Mouse (Mus musculus) liver, embryonic 14.5 days (tissue): ENCODE data around the gene Sema6c. TPM values are rescaled to one million over a fixed set of nuclear protein-coding genes. Genes with fewer than 3 reads are reported as not detected.

Experiments used
- ATAC-seq: fragments of 200-750 bp; cut with Nextera tagmentation; 2 replicates; pipeline ENCODE4 v1.8.0; 2017; ENCODE audit warnings: moderate number of reproducible peaks, mild to moderate bottlenecking, moderate library complexity; ENCODE audit not compliant: insufficient read depth
- DNase-seq, 3 experiments: peaks; one replicate each; pipeline ENCODE4 v3.0.0-alpha.2; 2012 to 2013; ENCODE audit warnings: low read depth in 3 of 3, low spot score in 3 of 3
- H3K27ac ChIP-seq: fragments of 300-500 bp; sonication (generic); 2 replicates; pipeline ENCODE4 v1.5.1; 2014; ENCODE audit warnings: moderate library complexity, mild to moderate bottlenecking, control low read depth, inconsistent platforms
- H3K27me3 ChIP-seq: fragments of 300-500 bp; sonication (generic); 2 replicates; pipeline ENCODE4 v1.6.1; 2014; ENCODE audit warnings: mild to moderate bottlenecking, low read length, moderate library complexity; ENCODE audit not compliant: control insufficient read depth, insufficient read depth
- H3K36me3 ChIP-seq: fragments of 300-500 bp; sonication (generic); replicated peaks from 2 replicates; pipeline ENCODE4 v1.6.1; 2014; ENCODE audit warnings: low read depth; ENCODE audit not compliant: control insufficient read depth, insufficient read depth
- H3K4me1 ChIP-seq, 2 experiments: fragments of 200-500 bp in 1 of 2; fragments of 300-500 bp in 1 of 2; sonication (generic) in 1 of 2; replicated peaks; 2 replicates each; pipeline ENCODE4 v1.6.1; 2012 to 2014; ENCODE audit warnings: antibody characterized with exemption in 1 of 2, inconsistent platforms in 1 of 2, low read length in 1 of 2; ENCODE audit not compliant: control insufficient read depth in 2 of 2, insufficient read depth in 2 of 2
- H3K4me2 ChIP-seq: fragments of 300-500 bp; sonication (generic); 2 replicates; pipeline ENCODE4 v1.6.1; 2014; ENCODE audit warnings: low read depth, mild to moderate bottlenecking, control low read depth, moderate library complexity
- H3K4me3 ChIP-seq, 2 experiments: fragments of 200-500 bp in 1 of 2; fragments of 300-500 bp in 1 of 2; sonication (generic) in 1 of 2; 2 replicates each; pipeline ENCODE4 v1.5.1; 2012 to 2014; ENCODE audit warnings: low read depth in 2 of 2, low read length in 2 of 2, mild to moderate bottlenecking in 2 of 2, control low read depth in 1 of 2, inconsistent platforms in 1 of 2, moderate library complexity in 1 of 2; ENCODE audit not compliant: insufficient read depth in 1 of 2
- H3K9ac ChIP-seq: fragments of 300-500 bp; sonication (generic); replicated peaks from 2 replicates; pipeline ENCODE4 v1.6.1; 2014; ENCODE audit warnings: mild to moderate bottlenecking, control low read depth, moderate library complexity
- H3K9me3 ChIP-seq: fragments of 300-500 bp; sonication (generic); 2 replicates; pipeline ENCODE4 v1.6.1; 2016; ENCODE audit warnings: low read length, mixed read lengths; ENCODE audit not compliant: control insufficient read depth
- CTCF ChIP-seq: IDR thresholded peaks from 2 replicates; pipeline ENCODE4 v1.5.1; 2016; ENCODE audit warnings: antibody characterized with exemption, low read depth, control low read depth
- EP300 ChIP-seq: IDR thresholded peaks from 2 replicates; pipeline ENCODE4 v1.6.1; 2016; ENCODE audit warnings: antibody characterized with exemption, low read depth
- WGBS: fragments of 180-500 bp; shearing (Covaris S2); extraction: QIAGEN DNeasy Blood & Tissue Kit; methylation state at CpG from one replicate; pipeline ENCODE4 v1.1.7; 2014; ENCODE audit not compliant: insufficient replicate concordance; 5-methylcytosine and 5-hydroxymethylcytosine counted together
- polyA plus RNA-seq, 2 experiments: library from polyadenylated mRNA; depleted of rRNA in 1 of 2; stranded (reverse) in 1 of 2; unstranded in 1 of 2; fragments of >200 nt; fragmentation: Nextera tagmentation in 1 of 2; extraction: Ambion mirVana in 1 of 2; gene quantifications; 2 replicates each; pipeline versions ENCODE4 v1.2.1 to v1.2.3; 2012 to 2014

Gene Sema6c
- polyA plus RNA-seq, 2 experiments = 0.29 to 0.69 TPM

DNA sequence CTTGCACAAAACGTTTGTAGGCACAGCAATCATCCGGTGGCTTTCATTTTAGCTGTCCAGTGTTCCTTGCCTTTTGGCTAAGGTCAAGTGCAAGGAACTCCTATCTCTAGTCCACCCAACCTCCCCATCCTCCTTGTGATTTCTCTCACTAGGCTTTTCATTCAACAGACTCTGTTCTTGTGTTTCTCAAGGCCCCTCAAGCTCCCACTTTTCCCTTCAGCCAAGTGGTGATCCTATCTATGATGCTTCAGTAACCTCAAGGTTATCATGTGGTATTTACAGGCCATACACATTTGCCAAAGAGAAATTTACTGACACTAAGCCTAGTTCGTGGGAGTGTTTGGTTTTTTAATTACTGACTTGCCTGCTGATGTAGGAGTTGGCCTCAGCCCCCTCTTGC lies 19.6 kb downstream of the Sema6c start:
- Histone ChIP-seq H3K36me3 (peaks cover 9% of the 10 kb centered on the region), H3K9me3 (no peaks in the 10 kb centered on the region), H3K4me3 (no peak overlapping the region), H3K9ac (no peak overlapping the region), H3K27ac (no peak overlapping the region), H3K4me1 (no peaks in the 10 kb centered on the region), H3K27me3 (peaks cover 3% of the 10 kb centered on the region; the same call in 1 of the 2 replicates), H3K4me2 (no peak overlapping the region)
- DNase-seq = no peak
- ATAC-seq = no peak
- TF ChIP-seq CTCF (no peak), EP300 (no peak)
- 68% methylated on average over 3 of the region's 3 CpGs for WGBS

DNA sequence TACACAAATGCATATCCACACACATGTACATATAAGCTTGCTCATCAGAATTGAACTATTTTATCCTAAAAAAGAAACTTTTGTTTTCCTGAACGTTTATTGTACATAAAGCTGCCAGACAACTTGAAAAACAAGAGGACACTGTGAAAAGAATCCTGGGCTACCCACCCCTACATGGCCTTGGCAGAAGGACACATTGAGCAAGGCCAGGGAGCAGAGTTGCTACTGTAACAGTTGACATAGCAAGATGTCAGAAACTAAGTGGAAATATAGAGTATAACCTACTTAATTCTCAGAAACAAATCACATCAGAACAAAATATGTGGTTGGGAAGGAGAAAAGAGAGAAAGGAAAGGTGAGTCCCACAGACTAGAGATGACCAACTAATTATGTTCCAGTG lies 21.6 kb downstream of the Sema6c start:
- WGBS = 58% methylated on average over 1 of the region's 1 CpGs
- peaks cover 22% of the 10 kb centered on the region for H3K36me3 ChIP-seq
- no peaks in the 10 kb centered on the region for H3K9me3 ChIP-seq
- H3K4me1 ChIP-seq = no peaks in the 10 kb centered on the region
- no peak overlapping the region for H3K9ac ChIP-seq
- no peak overlapping the region for H3K4me2 ChIP-seq
- DNase-seq = no peak
- no peak overlapping the region for H3K4me3 ChIP-seq
- H3K27me3 ChIP-seq = no peaks in the 10 kb centered on the region
- TF ChIP-seq CTCF = no peak
- TF ChIP-seq EP300 = no peak
- no peak overlapping the region for H3K27ac ChIP-seq
- ATAC-seq = no peak

DNA sequence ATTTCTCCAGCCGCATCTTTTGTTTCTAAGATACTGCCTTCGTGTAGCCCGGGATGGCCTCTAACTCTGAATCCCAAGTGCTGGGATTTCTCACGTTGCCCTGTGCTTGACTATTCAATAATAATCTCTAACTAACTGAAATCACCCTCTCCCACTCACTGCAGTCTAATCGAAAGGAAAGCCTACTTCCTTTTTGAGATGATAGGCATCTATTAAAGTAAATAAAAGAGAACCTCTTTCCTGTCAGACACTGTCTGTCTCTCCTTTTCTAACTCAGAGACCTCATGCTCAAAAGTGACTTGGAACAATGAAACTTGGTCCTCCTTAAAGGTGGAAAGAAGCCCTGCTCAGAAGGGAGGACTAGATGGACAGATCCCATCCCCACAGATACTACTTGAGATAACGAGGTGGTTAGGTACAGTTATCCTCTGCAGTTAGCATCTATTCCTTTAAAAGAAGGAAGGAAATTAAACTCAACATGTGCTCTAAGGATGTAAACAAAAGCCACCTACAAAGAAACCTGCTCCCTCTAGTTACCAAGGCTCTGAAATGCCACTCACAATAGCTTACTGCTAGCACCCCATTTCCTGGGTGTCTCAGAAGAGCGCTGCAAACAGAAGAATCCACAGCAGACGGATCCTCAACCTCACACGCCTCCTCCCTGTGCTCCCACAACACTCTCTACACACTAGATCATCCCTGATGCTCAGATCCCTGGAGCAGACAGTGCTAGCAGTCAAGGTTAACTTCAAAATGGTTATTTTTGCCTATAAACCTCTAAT lies 24.7 kb downstream of the Sema6c start:
- no peak for DNase-seq
- no peaks in the 10 kb centered on the region for H3K4me1 ChIP-seq
- no peak for TF ChIP-seq CTCF
- no peak for TF ChIP-seq EP300
- H3K27me3 ChIP-seq = no peaks in the 10 kb centered on the region
- H3K9ac ChIP-seq = no peak overlapping the region
- no peak overlapping the region for H3K27ac ChIP-seq
- 75% methylated on average over 9 of the region's 9 CpGs for WGBS
- H3K4me3 ChIP-seq = no peak overlapping the region
- H3K4me2 ChIP-seq = no peak overlapping the region
- H3K36me3 ChIP-seq = peaks cover 53% of the 10 kb centered on the region
- no peaks in the 10 kb centered on the region for H3K9me3 ChIP-seq
- no peak for ATAC-seq

DNA sequence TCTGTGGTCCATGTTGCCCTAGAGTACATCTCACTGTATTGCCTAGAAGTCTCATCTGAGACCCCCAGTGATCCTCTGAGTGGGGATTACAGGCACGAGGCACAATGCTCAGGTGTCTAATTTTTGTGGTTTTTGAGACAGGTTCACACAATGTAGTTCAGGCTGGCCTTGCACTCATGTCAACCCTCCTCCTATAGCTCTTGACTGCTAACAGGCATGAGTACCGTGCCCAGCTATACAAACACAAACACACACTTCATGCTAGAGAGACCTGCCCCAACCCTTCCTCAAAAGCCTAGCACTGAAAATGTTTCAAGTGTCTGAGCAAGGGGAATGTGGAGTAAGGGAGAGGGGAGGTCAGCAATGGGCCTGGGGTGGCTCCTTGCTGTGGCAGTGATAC lies 25.8 kb downstream of the Sema6c start:
- 80% methylated on average over 2 of the region's 2 CpGs for WGBS
- H3K27me3 ChIP-seq = no peaks in the 10 kb centered on the region
- no peak overlapping the region for H3K27ac ChIP-seq
- peaks cover 59% of the 10 kb centered on the region for H3K36me3 ChIP-seq
- H3K4me2 ChIP-seq = no peak overlapping the region
- H3K4me3 ChIP-seq = no peak overlapping the region
- no peaks in the 10 kb centered on the region for H3K4me1 ChIP-seq
- H3K9me3 ChIP-seq = no peaks in the 10 kb centered on the region
- ATAC-seq (no peak), DNase-seq (no peak)
- H3K9ac ChIP-seq = no peak overlapping the region
- TF ChIP-seq CTCF (no peak), EP300 (no peak)

DNA sequence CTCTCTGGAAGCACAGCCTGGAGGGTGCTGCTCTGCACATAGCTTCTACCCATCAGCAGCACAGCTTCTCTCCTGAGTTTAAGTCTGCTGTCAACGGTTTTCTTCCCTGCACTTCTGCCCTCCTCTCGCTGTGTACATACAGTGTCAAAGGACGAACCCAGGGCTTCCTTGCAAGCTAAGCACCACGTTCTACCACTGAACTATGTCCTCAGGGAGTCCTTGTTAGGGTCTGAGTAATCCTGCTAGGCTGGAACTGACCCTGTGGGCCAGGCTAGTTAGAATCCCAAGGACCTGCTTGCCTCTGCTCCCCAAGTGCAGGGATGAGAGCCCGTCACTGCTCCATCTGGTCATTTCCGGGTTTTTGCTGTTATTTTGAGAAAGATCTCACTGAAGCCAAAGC lies 26.6 kb downstream of the Sema6c start:
- Histone ChIP-seq H3K9me3 (no peaks in the 10 kb centered on the region), H3K4me3 (no peak overlapping the region), H3K4me1 (no peaks in the 10 kb centered on the region), H3K9ac (no peak overlapping the region), H3K36me3 (peaks cover 59% of the 10 kb centered on the region), H3K27ac (no peak overlapping the region), H3K27me3 (no peaks in the 10 kb centered on the region), H3K4me2 (no peak overlapping the region)
- ATAC-seq = no peak
- WGBS = 86% methylated on average over 6 of the region's 6 CpGs
- no peak for TF ChIP-seq CTCF
- no peak for TF ChIP-seq EP300
- DNase-seq = no peak
